Mouse (Mus musculus): Measurements from ENCODE around the gene Mypn. TPM values are rescaled to one million over a fixed set of nuclear protein-coding genes. Genes with fewer than 3 reads are reported as not detected.

Mypn gene
- total RNA-seq, 2 experiments from 2014 or later, result not detected

GRCm38 (mm10) chr10:63156351-63156750 lies 47.4 kb downstream of the Mypn start:
- ATAC-seq (replicated peaks; ENCODE audit: poor library complexity), result no peak

- ATAC-seq (replicated peaks; ENCODE audit: poor library complexity), result no peak
Observed at GRCm38 (mm10) chr10:63155668-63156350, 47.9 kb downstream of the Mypn start.

- no peak for ATAC-seq (replicated peaks; ENCODE audit: poor library complexity)
Observed at GRCm38 (mm10) chr10:63154726-63155125, 49.0 kb downstream of the Mypn start.

- no peak for ATAC-seq (replicated peaks; ENCODE audit: poor library complexity)
Observed at GRCm38 (mm10) chr10:63154226-63154625, 49.5 kb downstream of the Mypn start.

GRCm38 (mm10) chr10:63153563-63153962 lies 50.2 kb downstream of the Mypn start:
- peak; percentile 91 for ATAC-seq (replicated peaks; ENCODE audit: poor library complexity)

GRCm38 (mm10) chr10:63152358-63152757 lies 51.4 kb downstream of the Mypn start:
- ATAC-seq (replicated peaks; ENCODE audit: poor library complexity), result no peak

GRCm38 (mm10) chr10:63142660-63143059 lies 61.1 kb downstream of the Mypn start:
- ATAC-seq (replicated peaks; ENCODE audit: poor library complexity), result no peak

GRCm38 (mm10) chr10:63136436-63136835 lies 67.3 kb downstream of the Mypn start:
- ATAC-seq (replicated peaks; ENCODE audit: poor library complexity), result no peak

GRCm38 (mm10) chr10:63135680-63136079 lies 68.1 kb downstream of the Mypn start:
- ATAC-seq (replicated peaks; ENCODE audit: poor library complexity), result no peak

GRCm38 (mm10) chr10:63133326-63133725 lies 70.4 kb downstream of the Mypn start:
- no peak for ATAC-seq (replicated peaks; ENCODE audit: poor library complexity)

- ATAC-seq (replicated peaks; ENCODE audit: poor library complexity), result no peak
Observed at GRCm38 (mm10) chr10:63132356-63132755, 71.4 kb downstream of the Mypn start.

GRCm38 (mm10) chr10:63130500-63130899 lies 73.3 kb downstream of the Mypn start:
- no peak for ATAC-seq (replicated peaks; ENCODE audit: poor library complexity)

GRCm38 (mm10) chr10:63128256-63128655 lies 75.5 kb downstream of the Mypn start:
- ATAC-seq (replicated peaks; ENCODE audit: poor library complexity), result no peak

- ATAC-seq (replicated peaks; ENCODE audit: poor library complexity), result no peak
Observed at GRCm38 (mm10) chr10:63127156-63127555, 76.6 kb downstream of the Mypn start.

- no peak for ATAC-seq (replicated peaks; ENCODE audit: poor library complexity)
Observed at GRCm38 (mm10) chr10:63126116-63126515, 77.6 kb downstream of the Mypn start.

GRCm38 (mm10) chr10:63125343-63125742 lies 78.4 kb downstream of the Mypn start:
- peak; percentile 69 for ATAC-seq (replicated peaks; ENCODE audit: poor library complexity)

GRCm38 (mm10) chr10:63124016-63124415 lies 79.7 kb downstream of the Mypn start:
- no peak for ATAC-seq (replicated peaks; ENCODE audit: poor library complexity)

- no peak for ATAC-seq (replicated peaks; ENCODE audit: poor library complexity)
Observed at GRCm38 (mm10) chr10:63123141-63123540, 80.6 kb downstream of the Mypn start.

GRCm38 (mm10) chr10:63122516-63122915 lies 81.2 kb downstream of the Mypn start:
- ATAC-seq (replicated peaks; ENCODE audit: poor library complexity), result peak; percentile 85

- ATAC-seq (replicated peaks; ENCODE audit: poor library complexity), result no peak
Observed at GRCm38 (mm10) chr10:63121961-63122360, 81.8 kb downstream of the Mypn start.

GRCm38 (mm10) chr10:63119916-63120315 lies 83.8 kb downstream of the Mypn start:
- ATAC-seq (replicated peaks; ENCODE audit: poor library complexity), result no peak

- no peak for ATAC-seq (replicated peaks; ENCODE audit: poor library complexity)
Observed at GRCm38 (mm10) chr10:63117583-63117982, 86.2 kb downstream of the Mypn start.

GRCm38 (mm10) chr10:63116376-63116775 lies 87.4 kb downstream of the Mypn start:
- no peak for ATAC-seq (replicated peaks; ENCODE audit: poor library complexity)

All from megakaryocyte progenitor cell, adult 5-6 weeks (primary cell).